Mouse (Mus musculus) limb, embryonic 14.5 days (tissue): ENCODE results near the gene Cep295. TPM values are rescaled to one million over a fixed set of nuclear protein-coding genes. Genes with fewer than 3 reads are reported as not detected.

ENCODE experiments used
- ATAC-seq: fragments of 200-750 bp; cut with Nextera tagmentation; 2 replicates; pipeline ENCODE4 v1.8.0; 2017; ENCODE audit warnings: low read depth, moderate number of reproducible peaks, moderate TSS enrichment; ENCODE audit not compliant: low FRiP score
- DNase-seq: peaks from one replicate; pipeline ENCODE4 v3.0.0-alpha.2; 2015; ENCODE audit warnings: low spot score
- H3K27ac ChIP-seq: fragments of 300-500 bp; sonication (generic); replicated peaks from 2 replicates; pipeline ENCODE4 v1.5.1; 2014; ENCODE audit warnings: low read depth, mild to moderate bottlenecking, low read length, moderate library complexity, mixed read lengths
- H3K27me3 ChIP-seq: fragments of 300-500 bp; sonication (generic); 2 replicates; pipeline ENCODE4 v1.6.1; 2014; ENCODE audit warnings: low read length, mixed read lengths; ENCODE audit not compliant: control insufficient read depth, insufficient read depth
- H3K36me3 ChIP-seq: fragments of 300-500 bp; sonication (generic); 2 replicates; pipeline ENCODE4 v1.6.1; 2014; ENCODE audit warnings: mild to moderate bottlenecking, low read length, moderate library complexity, mixed read lengths; ENCODE audit not compliant: control insufficient read depth, insufficient read depth
- H3K4me1 ChIP-seq: fragments of 300-500 bp; sonication (generic); 2 replicates; pipeline ENCODE4 v1.6.1; 2014; ENCODE audit warnings: antibody characterized with exemption, low read length, mixed read lengths; ENCODE audit not compliant: control insufficient read depth, insufficient read depth
- H3K4me2 ChIP-seq: fragments of 300-500 bp; sonication (generic); replicated peaks from 2 replicates; pipeline ENCODE4 v1.6.1; 2014; ENCODE audit warnings: low read depth, mild to moderate bottlenecking, low read length, moderate library complexity; ENCODE audit not compliant: severe bottlenecking
- H3K4me3 ChIP-seq: fragments of 300-500 bp; sonication (generic); replicated peaks from 2 replicates; pipeline ENCODE4 v1.5.1; 2014; ENCODE audit warnings: low read length
- H3K9ac ChIP-seq: fragments of 300-500 bp; sonication (generic); 2 replicates; pipeline ENCODE4 v1.6.1; 2014; ENCODE audit warnings: mild to moderate bottlenecking, low read depth, low read length, moderate library complexity; ENCODE audit not compliant: severe bottlenecking
- H3K9me3 ChIP-seq: fragments of 300-500 bp; sonication (generic); 2 replicates; pipeline ENCODE4 v1.6.1; 2016; ENCODE audit warnings: low read length; ENCODE audit not compliant: control insufficient read depth
- POLR2A ChIP-seq: fragments of 200-500 bp; IDR thresholded peaks from 2 replicates; pipeline ENCODE4 v1.8.0; 2012; ENCODE audit warnings: inconsistent platforms, mild to moderate bottlenecking, moderate library complexity, borderline replicate concordance; ENCODE audit not compliant: insufficient read depth, insufficient read length; ENCODE audit errors: extremely low read depth
- WGBS: fragments of 180-500 bp; shearing (Covaris S2); extraction: QIAGEN DNeasy Blood & Tissue Kit; methylation state at CpG from one replicate; pipeline ENCODE4 v1.1.7; 2014; 5-methylcytosine and 5-hydroxymethylcytosine counted together
- microRNA-seq: library from miRNA; unstranded; fragments of <30 nt; microRNA quantifications from one replicate; pipeline ENCODE4, GENCODE M21; 2016
- polyA plus RNA-seq, 2 experiments: library from polyadenylated mRNA; depleted of rRNA in 1 of 2; stranded (reverse) in 1 of 2; unstranded in 1 of 2; fragments of >200 nt; fragmentation: Nextera tagmentation in 1 of 2; extraction: Ambion mirVana in 1 of 2; gene quantifications; 2 replicates each; pipeline versions ENCODE4 v1.2.1 to v1.2.3; 2012 to 2014

Gene Cep295
- polyA plus RNA-seq, 2 experiments, result 15.3 to 29.8 TPM

- Histone ChIP-seq H3K9ac (no peak overlapping the region), H3K4me1 (peaks cover 12% of the 10 kb centered on the region), H3K27ac (no peak overlapping the region), H3K27me3 (no peaks in the 10 kb centered on the region), H3K4me2 (no peak overlapping the region), H3K4me3 (no peak overlapping the region), H3K36me3 (peaks cover 48% of the 10 kb centered on the region), H3K9me3 (no peaks in the 10 kb centered on the region)
- WGBS, result 93% methylated on average over 4 of the region's 4 CpGs
- DNase-seq, result no peak
- no peak for ATAC-seq
- no peak for TF ChIP-seq POLR2A
Observed at GRCm38 (mm10) chr9:15276855-15277254, 80.7 kb downstream of the Cep295 start.

GRCm38 (mm10) chr9:15273981-15274380 lies 83.6 kb downstream of the Cep295 start:
- WGBS, result 92% methylated on average over 2 of the region's 2 CpGs
- H3K36me3 ChIP-seq, result peaks cover 76% of the 10 kb centered on the region
- H3K4me3 ChIP-seq, result no peak overlapping the region

More at GRCm38 (mm10) chr9:15273981-15274380, 83.6 kb downstream of the Cep295 start:
- Histone ChIP-seq H3K27ac (no peak overlapping the region), H3K9ac (no peak overlapping the region), H3K4me1 (peaks cover 6% of the 10 kb centered on the region), H3K27me3 (no peaks in the 10 kb centered on the region), H3K4me2 (no peak overlapping the region), H3K9me3 (no peaks in the 10 kb centered on the region)
- DNase-seq, result no peak
- no peak for TF ChIP-seq POLR2A
- ATAC-seq, result no peak

Small RNAs within 50 kb of the gene (microRNA-seq; reads per million reads assigned to microRNA genes)
- gene Gm49349, result not detected
- gene mmu-mir-7650, result not detected

Other genes with a start within 250 kb of the Cep295 start
- 0.06 and 0.08 TPM in 2 replicates for gene Hephl1, start 245.7 kb downstream of the Cep295 start, polyA plus RNA-seq (2012; rRNA removed)
- gene Hephl1, start 245.7 kb downstream of the Cep295 start, polyA plus RNA-seq (2014; fragmentation: Nextera tagmentation; extraction: Ambion mirVana), result 0.08 and 0.19 TPM in 2 replicates
- 6.2 and 7.0 TPM in 2 replicates for gene Vstm5, start 118.7 kb downstream of the Cep295 start, polyA plus RNA-seq (2012; rRNA removed)
- gene Vstm5, start 118.7 kb downstream of the Cep295 start, polyA plus RNA-seq (2014; fragmentation: Nextera tagmentation; extraction: Ambion mirVana), result 6.6 and 6.9 TPM in 2 replicates
- gene Med17, start 77.9 kb downstream of the Cep295 start, polyA plus RNA-seq (2012; rRNA removed), result 46.4 and 55.8 TPM in 2 replicates
- gene Med17, start 77.9 kb downstream of the Cep295 start, polyA plus RNA-seq (2014; fragmentation: Nextera tagmentation; extraction: Ambion mirVana), result 33.6 and 40.2 TPM in 2 replicates
- 69.9 and 131 TPM in 2 replicates for gene Taf1d, start 51.6 kb downstream of the Cep295 start, polyA plus RNA-seq (2012; rRNA removed)
- gene Taf1d, start 51.6 kb downstream of the Cep295 start, polyA plus RNA-seq (2014; fragmentation: Nextera tagmentation; extraction: Ambion mirVana), result 66.5 and 69.8 TPM in 2 replicates
- gene 4931406C07Rik, start 51.3 kb downstream of the Cep295 start, polyA plus RNA-seq (2012; rRNA removed), result 18.7 and 22.9 TPM in 2 replicates
- 9.5 and 11.4 TPM in 2 replicates for gene 4931406C07Rik, start 51.3 kb downstream of the Cep295 start, polyA plus RNA-seq (2014; fragmentation: Nextera tagmentation; extraction: Ambion mirVana)
- gene Smco4, start 135.6 kb upstream of the Cep295 start, polyA plus RNA-seq (2012; rRNA removed), result 24.5 and 26.2 TPM in 2 replicates
- 5.6 and 6.9 TPM in 2 replicates for gene Smco4, start 135.6 kb upstream of the Cep295 start, polyA plus RNA-seq (2014; fragmentation: Nextera tagmentation; extraction: Ambion mirVana)